Mouse (Mus musculus) heart, embryonic 11.5 days (tissue): ENCODE results near the gene Jsrp1. TPM values are rescaled to one million over a fixed set of nuclear protein-coding genes. Genes with fewer than 3 reads are reported as not detected.

Experiments
- ATAC-seq: fragments of 200-750 bp; cut with Nextera tagmentation; replicated peaks from 2 replicates; pipeline ENCODE4 v1.8.0; 2017; ENCODE audit warnings: moderate library complexity; ENCODE audit not compliant: insufficient number of reproducible peaks, low FRiP score, low TSS enrichment
- H3K27ac ChIP-seq: fragments of 300-500 bp; sonication (generic); 2 replicates; pipeline ENCODE4 v1.5.1; 2014; ENCODE audit warnings: mild to moderate bottlenecking, low read depth, low read length
- H3K27me3 ChIP-seq: fragments of 300-500 bp; sonication (generic); 2 replicates; pipeline ENCODE4 v1.6.1; 2014; ENCODE audit warnings: mild to moderate bottlenecking, low read length, mixed read lengths; ENCODE audit not compliant: control insufficient read depth, insufficient read depth
- H3K36me3 ChIP-seq: fragments of 300-500 bp; sonication (generic); 2 replicates; pipeline ENCODE4 v1.6.1; 2014; ENCODE audit warnings: mild to moderate bottlenecking, low read length, moderate library complexity, mixed read lengths; ENCODE audit not compliant: control insufficient read depth, insufficient read depth
- H3K4me1 ChIP-seq: fragments of 300-500 bp; sonication (generic); 2 replicates; pipeline ENCODE4 v1.6.1; 2014; ENCODE audit warnings: low read length; ENCODE audit not compliant: control insufficient read depth, insufficient read depth
- H3K4me2 ChIP-seq: fragments of 300-500 bp; sonication (generic); 2 replicates; pipeline ENCODE4 v1.6.1; 2014; ENCODE audit warnings: mild to moderate bottlenecking, moderate library complexity
- H3K4me3 ChIP-seq: fragments of 300-500 bp; sonication (generic); 2 replicates; pipeline ENCODE4 v1.5.1; 2014; ENCODE audit warnings: low read depth, low read length
- H3K9ac ChIP-seq: fragments of 300-500 bp; sonication (generic); 2 replicates; pipeline ENCODE4 v1.6.1; 2014; ENCODE audit warnings: mild to moderate bottlenecking, low read depth, low read length, moderate library complexity
- H3K9me3 ChIP-seq: fragments of 300-500 bp; sonication (generic); replicated peaks from 2 replicates; pipeline ENCODE4 v1.6.1; 2016; ENCODE audit warnings: low read length; ENCODE audit not compliant: control insufficient read depth
- WGBS: fragments of 180-500 bp; shearing (Covaris S2); extraction: QIAGEN DNeasy Blood & Tissue Kit; methylation state at CpG from one replicate; pipeline ENCODE4 v1.1.7; 2014; ENCODE audit not compliant: insufficient replicate concordance; 5-methylcytosine and 5-hydroxymethylcytosine counted together
- polyA plus RNA-seq: library from polyadenylated mRNA; unstranded; fragments of >200 nt; fragmentation: Nextera tagmentation; extraction: Ambion mirVana; gene quantifications from 2 replicates; pipeline ENCODE4 v1.2.1, GENCODE M21; 2014

Gene Jsrp1
- polyA plus RNA-seq, 1 experiment from 2014 or later = 8.0 TPM

GRCm38 (mm10) chr10:80802996-80803395, 10.3 kb downstream of the Jsrp1 start:
- WGBS = 74% methylated on average over 3 of the region's 3 CpGs

DNA sequence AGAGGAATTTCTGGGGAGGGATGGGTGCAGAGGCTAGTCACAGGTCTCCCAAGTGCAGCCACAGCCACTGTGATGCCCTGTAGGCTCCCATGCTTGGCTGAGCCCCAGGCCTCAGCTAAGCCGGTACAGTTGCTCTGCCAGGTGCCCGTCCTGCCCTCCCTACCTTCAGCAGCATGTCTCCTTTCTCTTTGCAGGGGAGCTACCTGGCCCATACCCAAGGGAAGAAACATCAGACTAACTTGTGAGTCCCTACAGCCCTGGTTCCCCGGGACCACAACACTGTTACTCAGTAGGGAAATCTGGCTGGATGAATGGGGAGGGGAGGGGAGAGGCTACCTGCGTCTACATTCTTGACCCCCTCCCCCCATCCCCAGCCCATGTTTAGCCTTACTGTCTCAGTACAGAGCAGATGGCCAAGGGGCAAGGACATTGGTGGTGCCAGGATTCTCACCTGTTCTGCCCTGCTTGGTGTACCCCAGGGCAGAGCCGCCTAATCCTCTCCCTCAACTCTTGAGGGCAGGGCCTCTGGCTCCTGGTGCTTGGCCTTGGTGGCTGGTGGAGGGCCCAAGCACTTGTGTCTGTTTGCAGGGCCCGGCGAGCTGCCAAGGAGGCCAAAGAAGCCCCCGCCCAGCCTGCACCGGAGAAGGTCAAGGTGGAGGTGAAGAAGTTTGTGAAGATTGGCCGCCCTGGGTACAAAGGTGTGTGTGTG, 10.9 kb downstream of the Jsrp1 start:
- no peak overlapping the region for H3K4me3 ChIP-seq
- no peak overlapping the region for H3K27ac ChIP-seq
- WGBS = 88% methylated on average over 10 of the region's 10 CpGs
- H3K36me3 ChIP-seq = peaks cover 22% of the 10 kb centered on the region
- no peaks in the 10 kb centered on the region for H3K9me3 ChIP-seq
- H3K9ac ChIP-seq = no peak overlapping the region
- no peak overlapping the region for H3K4me2 ChIP-seq
- ATAC-seq = no peak
- H3K27me3 ChIP-seq = peaks cover 5% of the 10 kb centered on the region; the same call in 1 of the 2 replicates
- H3K4me1 ChIP-seq = peaks cover 30% of the 10 kb centered on the region

More at GRCm38 (mm10) chr10:80802996-80803395, 10.3 kb downstream of the Jsrp1 start:
- no peak for ATAC-seq
- H3K4me1 ChIP-seq = peaks cover 36% of the 10 kb centered on the region
- H3K4me2 ChIP-seq = no peak overlapping the region
- no peak overlapping the region for H3K27ac ChIP-seq
- peaks cover 22% of the 10 kb centered on the region for H3K36me3 ChIP-seq
- no peak overlapping the region for H3K9ac ChIP-seq
- H3K27me3 ChIP-seq = peaks cover 6% of the 10 kb centered on the region
- no peak overlapping the region for H3K4me3 ChIP-seq
- H3K9me3 ChIP-seq = no peaks in the 10 kb centered on the region

- H3K4me1 ChIP-seq = peaks cover 20% of the 10 kb centered on the region
- H3K27me3 ChIP-seq = no peaks in the 10 kb centered on the region
- H3K4me2 ChIP-seq = peak overlapping the region; percentile 96
- H3K9ac ChIP-seq = peak overlapping the region; percentile 98
- no peak for ATAC-seq
- H3K4me3 ChIP-seq = peak overlapping the region; percentile 90
- peaks cover 36% of the 10 kb centered on the region for H3K36me3 ChIP-seq
- H3K27ac ChIP-seq = peak overlapping the region; percentile 95
- H3K9me3 ChIP-seq = no peaks in the 10 kb centered on the region
- WGBS = 2% methylated on average over 18 of the region's 18 CpGs
These were observed 14.2 kb downstream of the Jsrp1 start for GRCm38 (mm10) chr10:80799070-80799566.

GRCm38 (mm10) chr10:80798150-80799006, 14.9 kb downstream of the Jsrp1 start, which contains the start of the genes Sf3a2 and Plekhj1:
TSS of gene Sf3a2 (plus strand) at chr10:80798198.
TSS of gene Plekhj1 (minus strand) at chr10:80798626.
- H3K4me1 ChIP-seq = peaks cover 20% of the 10 kb centered on the region
- H3K9me3 ChIP-seq = no peaks in the 10 kb centered on the region
- WGBS = under 1% methylated on average over 104 of the region's 104 CpGs
- no peaks in the 10 kb centered on the region for H3K27me3 ChIP-seq
- H3K4me2 ChIP-seq = peak within 1 kb of the TSS; percentile 96
- peak within 1 kb of the TSS; percentile 90 for H3K4me3 ChIP-seq
- peak; percentile 83 for ATAC-seq
- peaks cover 29% of the 10 kb centered on the region for H3K36me3 ChIP-seq
- H3K9ac ChIP-seq = peak within 1 kb of the TSS; percentile 98
- H3K27ac ChIP-seq = peak within 1 kb of the TSS; percentile 95

GRCm38 (mm10) chr10:80797186-80798149, 15.8 kb downstream of the Jsrp1 start:
- ATAC-seq = peak; percentile 35
- Histone ChIP-seq H3K4me1 (peaks cover 20% of the 10 kb centered on the region), H3K4me2 (peak overlapping the region; percentile 96), H3K9me3 (no peaks in the 10 kb centered on the region), H3K9ac (peak overlapping the region; percentile 98), H3K27me3 (no peaks in the 10 kb centered on the region), H3K4me3 (peak overlapping the region; percentile 90), H3K36me3 (peaks cover 31% of the 10 kb centered on the region), H3K27ac (peak overlapping the region; percentile 95)
- 3% methylated on average over 59 of the region's 59 CpGs for WGBS

DNA sequence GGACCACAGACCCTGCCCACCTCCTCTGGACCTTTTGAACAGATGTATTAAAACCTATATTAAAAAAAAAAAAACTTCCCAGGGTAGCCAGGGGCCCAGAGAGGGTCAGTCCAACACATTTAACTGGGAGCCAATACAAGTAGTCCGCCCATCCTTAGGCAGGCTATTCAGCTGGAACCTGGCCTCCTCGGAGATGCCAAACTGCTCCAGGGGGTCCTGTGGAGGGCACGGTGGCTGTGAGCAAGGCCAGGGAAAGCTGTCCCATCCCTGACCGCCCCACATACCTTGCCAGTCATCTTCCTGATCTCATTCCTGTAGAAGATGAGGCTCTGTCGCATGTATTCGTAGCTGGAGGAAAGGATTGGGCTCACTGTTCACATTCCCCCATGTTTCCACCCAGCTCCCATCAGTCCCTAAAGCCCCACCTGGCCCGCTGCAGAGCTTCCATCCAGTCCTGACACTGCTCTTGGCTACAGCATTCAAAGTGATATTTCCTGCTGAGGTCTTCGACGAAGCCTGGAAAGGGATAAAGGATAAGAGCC, 16.9 kb downstream of the Jsrp1 start:
- WGBS = 75% methylated on average over 9 of the region's 9 CpGs
- H3K9me3 ChIP-seq = no peaks in the 10 kb centered on the region
- peaks cover 31% of the 10 kb centered on the region for H3K4me1 ChIP-seq
- peaks cover 33% of the 10 kb centered on the region for H3K36me3 ChIP-seq
- H3K27me3 ChIP-seq = no peaks in the 10 kb centered on the region
- no peak overlapping the region for H3K27ac ChIP-seq
- H3K4me2 ChIP-seq = peak overlapping the region; percentile 96
- no peak for ATAC-seq
- H3K4me3 ChIP-seq = peak overlapping the region; percentile 90
- no peak overlapping the region for H3K9ac ChIP-seq

GRCm38 (mm10) chr10:80794750-80795149, 18.5 kb downstream of the Jsrp1 start:
- H3K4me3 ChIP-seq = no peak overlapping the region
- H3K4me1 ChIP-seq = peaks cover 34% of the 10 kb centered on the region
- H3K27ac ChIP-seq = no peak overlapping the region; the same call in 1 of the 2 replicates
- no peaks in the 10 kb centered on the region for H3K9me3 ChIP-seq
- no peak for ATAC-seq
- WGBS = 87% methylated on average over 8 of the region's 8 CpGs
- H3K4me2 ChIP-seq = no peak overlapping the region
- peaks cover 39% of the 10 kb centered on the region for H3K36me3 ChIP-seq
- no peak overlapping the region for H3K9ac ChIP-seq
- no peaks in the 10 kb centered on the region for H3K27me3 ChIP-seq
